Mouse (Mus musculus) neural tube, embryonic 11.5 days (tissue): Measurements from ENCODE around the gene Xrra1. TPM values are rescaled to one million over a fixed set of nuclear protein-coding genes. Genes with fewer than 3 reads are reported as not detected.
A peak's percentile ranks its signal among the peaks of the same experiment; 100 is the strongest.

ENCODE experiments used
- ATAC-seq: fragments of 200-750 bp; cut with Nextera tagmentation; 2 replicates; pipeline ENCODE4 v1.8.0; 2017; ENCODE audit warnings: moderate number of reproducible peaks, mild to moderate bottlenecking, moderate TSS enrichment, moderate library complexity; ENCODE audit not compliant: insufficient read depth, low FRiP score, low TSS enrichment
- DNase-seq: peaks from one replicate; pipeline ENCODE4 v3.0.0-alpha.2; 2015; ENCODE audit warnings: low spot score
- H3K27ac ChIP-seq: fragments of 300-500 bp; sonication (generic); 2 replicates; pipeline ENCODE4 v1.5.1; 2014; ENCODE audit warnings: low read depth, mild to moderate bottlenecking, low read length
- H3K27me3 ChIP-seq: fragments of 300-500 bp; sonication (generic); 2 replicates; pipeline ENCODE4 v1.6.1; 2014; ENCODE audit warnings: mild to moderate bottlenecking, low read length, mixed read lengths; ENCODE audit not compliant: control insufficient read depth, insufficient read depth
- H3K36me3 ChIP-seq: fragments of 300-500 bp; sonication (generic); 2 replicates; pipeline ENCODE4 v1.6.1; 2014; ENCODE audit warnings: mild to moderate bottlenecking, low read length, moderate library complexity, mixed read lengths; ENCODE audit not compliant: control insufficient read depth, insufficient read depth
- H3K4me1 ChIP-seq: fragments of 300-500 bp; sonication (generic); 2 replicates; pipeline ENCODE4 v1.6.1; 2014; ENCODE audit warnings: low read length, mixed read lengths; ENCODE audit not compliant: control insufficient read depth, insufficient read depth
- H3K4me2 ChIP-seq: fragments of 300-500 bp; sonication (generic); 2 replicates; pipeline ENCODE4 v1.6.1; 2014; ENCODE audit warnings: low read depth, mild to moderate bottlenecking, moderate library complexity
- H3K4me3 ChIP-seq: fragments of 300-500 bp; sonication (generic); 2 replicates; pipeline ENCODE4 v1.5.1; 2014; ENCODE audit warnings: low read depth, low read length
- H3K9ac ChIP-seq: fragments of 300-500 bp; sonication (generic); 2 replicates; pipeline ENCODE4 v1.6.1; 2014; ENCODE audit warnings: mild to moderate bottlenecking, low read length
- H3K9me3 ChIP-seq: fragments of 300-500 bp; sonication (generic); 2 replicates; pipeline ENCODE4 v1.6.1; 2016; ENCODE audit warnings: low read length; ENCODE audit not compliant: control insufficient read depth
- WGBS: fragments of 180-500 bp; shearing (Covaris S2); extraction: QIAGEN DNeasy Blood & Tissue Kit; methylation state at CpG from one replicate; pipeline ENCODE4 v1.1.7; 2014; 5-methylcytosine and 5-hydroxymethylcytosine counted together
- polyA plus RNA-seq: library from polyadenylated mRNA; unstranded; fragments of >200 nt; fragmentation: Nextera tagmentation; extraction: Ambion mirVana; gene quantifications from 2 replicates; pipeline ENCODE4 v1.2.1, GENCODE M21; 2014

Gene Xrra1
- polyA plus RNA-seq, 1 experiment from 2014 or later, result 0.36 TPM

- H3K9me3 ChIP-seq, result no peaks in the 10 kb centered on the region
- no peak for DNase-seq
- no peak overlapping the region for H3K27ac ChIP-seq
- WGBS, result 89% methylated on average over 14 of the region's 14 CpGs
- no peak for ATAC-seq
- H3K9ac ChIP-seq, result no peak overlapping the region
- H3K4me2 ChIP-seq, result no peak overlapping the region
- H3K4me3 ChIP-seq, result no peak overlapping the region
- no peaks in the 10 kb centered on the region for H3K27me3 ChIP-seq
- no peaks in the 10 kb centered on the region; the same call in 1 of the 2 replicates for H3K36me3 ChIP-seq
- peaks cover 4% of the 10 kb centered on the region; the same call in 1 of the 2 replicates for H3K4me1 ChIP-seq
Observed at GRCm38 (mm10) chr7:99856266-99856861, 2.6 kb upstream of the Xrra1 start.

- ATAC-seq, result peak; percentile 54
- 0 out of 2 replicates have a peak overlapping the region, but pooled peaks have one; percentile 42 for H3K27ac ChIP-seq
- H3K27me3 ChIP-seq, result no peaks in the 10 kb centered on the region
- H3K4me3 ChIP-seq, result peak overlapping the region; percentile 83
- peaks cover 4% of the 10 kb centered on the region; the same call in 1 of the 2 replicates for H3K4me1 ChIP-seq
- no peak for DNase-seq
- H3K4me2 ChIP-seq, result peak overlapping the region; percentile 84
- H3K36me3 ChIP-seq, result no peaks in the 10 kb centered on the region; the same call in 1 of the 2 replicates
- WGBS, result 2% methylated on average over 19 of the region's 19 CpGs
- peak overlapping the region; percentile 95 for H3K9ac ChIP-seq
- no peaks in the 10 kb centered on the region for H3K9me3 ChIP-seq
Observed at GRCm38 (mm10) chr7:99858175-99858812, 622 bp upstream of the Xrra1 start.

GRCm38 (mm10) chr7:99863362-99863761 lies 4.4 kb downstream of the Xrra1 start, which contains the start of gene Spcs2:
Spcs2 (minus strand) TSS chr7:99863462.
- no peak within 1 kb of the TSS for H3K27ac ChIP-seq
- H3K27me3 ChIP-seq, result no peaks in the 10 kb centered on the region
- no peak within 1 kb of the TSS for H3K4me3 ChIP-seq
- no peaks in the 10 kb centered on the region for H3K9me3 ChIP-seq
- no peaks in the 10 kb centered on the region for H3K36me3 ChIP-seq
- H3K4me1 ChIP-seq, result no peaks in the 10 kb centered on the region
- DNase-seq, result no peak
- WGBS, result 40% methylated on average over 7 of the region's 7 CpGs
- H3K9ac ChIP-seq, result no peak within 1 kb of the TSS
- no peak for ATAC-seq
- H3K4me2 ChIP-seq, result no peak within 1 kb of the TSS

- no peaks in the 10 kb centered on the region for H3K9me3 ChIP-seq
- H3K4me3 ChIP-seq, result no peak overlapping the region
- H3K4me1 ChIP-seq, result no peaks in the 10 kb centered on the region
- H3K4me2 ChIP-seq, result no peak overlapping the region
- H3K27ac ChIP-seq, result no peak overlapping the region
- ATAC-seq (no peak), DNase-seq (peak; percentile 22)
- H3K27me3 ChIP-seq, result no peaks in the 10 kb centered on the region
- H3K36me3 ChIP-seq, result no peaks in the 10 kb centered on the region
- 53% methylated on average over 11 of the region's 11 CpGs for WGBS
- H3K9ac ChIP-seq, result no peak overlapping the region
Observed at GRCm38 (mm10) chr7:99864241-99865028, 5.5 kb downstream of the Xrra1 start.

- Histone ChIP-seq H3K9me3 (no peaks in the 10 kb centered on the region), H3K27me3 (no peaks in the 10 kb centered on the region), H3K36me3 (no peaks in the 10 kb centered on the region), H3K4me3 (no peak overlapping the region), H3K9ac (no peak overlapping the region), H3K4me1 (no peaks in the 10 kb centered on the region), H3K27ac (no peak overlapping the region), H3K4me2 (no peak overlapping the region)
- 65% methylated on average over 3 of the region's 3 CpGs for WGBS
- ATAC-seq (no peak), DNase-seq (no peak)
Observed at GRCm38 (mm10) chr7:99865219-99865618, 6.3 kb downstream of the Xrra1 start.

GRCm38 (mm10) chr7:99869296-99869695 lies 10.4 kb downstream of the Xrra1 start:
- no peak overlapping the region for H3K4me2 ChIP-seq
- no peak for ATAC-seq
- DNase-seq, result no peak
- no peak overlapping the region for H3K27ac ChIP-seq
- no peaks in the 10 kb centered on the region for H3K9me3 ChIP-seq
- no peaks in the 10 kb centered on the region for H3K4me1 ChIP-seq
- WGBS, result 80% methylated on average over 4 of the region's 4 CpGs
- H3K27me3 ChIP-seq, result no peaks in the 10 kb centered on the region
- no peak overlapping the region for H3K4me3 ChIP-seq
- no peaks in the 10 kb centered on the region for H3K36me3 ChIP-seq
- H3K9ac ChIP-seq, result no peak overlapping the region

- no peaks in the 10 kb centered on the region for H3K27me3 ChIP-seq
- H3K9me3 ChIP-seq, result no peaks in the 10 kb centered on the region
- DNase-seq (no peak), ATAC-seq (no peak)
- H3K9ac ChIP-seq, result no peak overlapping the region
- 84% methylated on average over 6 of the region's 6 CpGs for WGBS
- H3K27ac ChIP-seq, result no peak overlapping the region
- H3K4me3 ChIP-seq, result no peak overlapping the region
- H3K36me3 ChIP-seq, result no peaks in the 10 kb centered on the region
- no peak overlapping the region for H3K4me2 ChIP-seq
- H3K4me1 ChIP-seq, result no peaks in the 10 kb centered on the region
Observed at GRCm38 (mm10) chr7:99873965-99874364, 15.0 kb downstream of the Xrra1 start.

GRCm38 (mm10) chr7:99875891-99876290 lies 17.0 kb downstream of the Xrra1 start:
- H3K9me3 ChIP-seq, result no peaks in the 10 kb centered on the region
- 48% methylated on average over 5 of the region's 5 CpGs for WGBS
- H3K27me3 ChIP-seq, result no peaks in the 10 kb centered on the region
- no peak overlapping the region for H3K27ac ChIP-seq
- no peak overlapping the region for H3K4me3 ChIP-seq
- DNase-seq (no peak), ATAC-seq (no peak)
- H3K4me1 ChIP-seq, result no peaks in the 10 kb centered on the region
- no peak overlapping the region for H3K9ac ChIP-seq
- no peaks in the 10 kb centered on the region for H3K36me3 ChIP-seq
- no peak overlapping the region for H3K4me2 ChIP-seq
